Mouse (Mus musculus) MEL (cell line): ENCODE results near the gene Il11ra1. TPM values are rescaled to one million over a fixed set of nuclear protein-coding genes. Genes with fewer than 3 reads are reported as not detected.

Experiments used
- DNase-seq: peaks from one replicate; pipeline ENCODE4 v3.0.0; 2011; ENCODE audit warnings: low read depth, low spot score
- H3K27ac ChIP-seq: 2 replicates; pipeline ENCODE4 v1.5.1; 2012; ENCODE audit warnings: low read depth, mild to moderate bottlenecking, control low read depth, low read length, moderate library complexity; ENCODE audit not compliant: control insufficient read depth
- H3K27me3 ChIP-seq, 2 experiments: fragments of 150-350 bp in 1 of 2; sonication (generic) in 1 of 2; 2 replicates each; pipeline ENCODE4 v1.6.1; 2012; ENCODE audit warnings: low read length in 2 of 2, mild to moderate bottlenecking in 2 of 2, improper control_type of control experiment in 1 of 2, moderate library complexity in 1 of 2; ENCODE audit not compliant: insufficient read depth in 2 of 2, control insufficient read depth in 1 of 2
- H3K36me3 ChIP-seq, 2 experiments: 2 replicates each; pipeline ENCODE4 v1.6.1; 2012 to 2014; ENCODE audit warnings: low read length in 2 of 2, improper control_type of control experiment in 1 of 2, inconsistent platforms in 1 of 2, mild to moderate bottlenecking in 1 of 2; ENCODE audit not compliant: insufficient read depth in 2 of 2, control insufficient read depth in 1 of 2
- H3K4me1 ChIP-seq, 2 experiments: fragments of 150-350 bp in 1 of 2; sonication (generic) in 1 of 2; 2 replicates each; pipeline ENCODE4 v1.6.1; 2012; ENCODE audit warnings: low read length in 2 of 2, improper control_type of control experiment in 1 of 2, mild to moderate bottlenecking in 1 of 2; ENCODE audit not compliant: insufficient read depth in 2 of 2, control insufficient read depth in 1 of 2
- H3K4me3 ChIP-seq, 2 experiments: fragments of 150-350 bp in 1 of 2; sonication (generic) in 1 of 2; 2 replicates each; pipeline ENCODE4 v1.5.1; 2012; ENCODE audit warnings: low read depth in 2 of 2, low read length in 2 of 2, mild to moderate bottlenecking in 2 of 2, moderate library complexity in 2 of 2, control low read depth in 1 of 2, improper control_type of control experiment in 1 of 2; ENCODE audit not compliant: control insufficient read depth in 1 of 2, insufficient read depth in 1 of 2
- H3K79me2 ChIP-seq: 2 replicates; pipeline ENCODE4 v1.6.1; 2012; ENCODE audit warnings: mild to moderate bottlenecking, low read length, moderate library complexity; ENCODE audit not compliant: control insufficient read depth, poor library complexity, insufficient read depth
- H3K9ac ChIP-seq: 2 replicates; pipeline ENCODE4 v1.6.1; 2012; ENCODE audit warnings: low read depth, mild to moderate bottlenecking, control low read depth, low read length, moderate library complexity; ENCODE audit not compliant: control insufficient read depth, poor library complexity, severe bottlenecking
- H3K9me3 ChIP-seq: fragments of 150-350 bp; sonication (generic); replicated peaks from 2 replicates; pipeline ENCODE4 v1.6.1; 2012; ENCODE audit warnings: mild to moderate bottlenecking, low read length, improper control_type of control experiment, moderate library complexity; ENCODE audit not compliant: insufficient read depth
- CHD2 ChIP-seq: IDR thresholded peaks from 2 replicates; pipeline ENCODE4 v1.6.1; 2011; ENCODE audit warnings: low read length, improper control_type of control experiment
- E2F4 ChIP-seq: IDR thresholded peaks from 2 replicates; pipeline ENCODE4 v1.6.1; 2011; ENCODE audit warnings: low read depth, low read length, improper control_type of control experiment, borderline replicate concordance
- EP300 ChIP-seq, 2 experiments: IDR thresholded peaks; 2 replicates each; pipeline ENCODE4 v1.6.1; 2011; ENCODE audit warnings: improper control_type of control experiment in 2 of 2, low read length in 2 of 2, low read depth in 1 of 2, mild to moderate bottlenecking in 1 of 2
- GABPA ChIP-seq: IDR thresholded peaks from 2 replicates; pipeline ENCODE4 v1.6.1; 2012; ENCODE audit warnings: low read depth, mild to moderate bottlenecking, inconsistent platforms, low read length, improper control_type of control experiment, moderate library complexity
- HCFC1 ChIP-seq: IDR thresholded peaks from 2 replicates; pipeline ENCODE4 v1.6.1; 2012; ENCODE audit warnings: low read depth, mild to moderate bottlenecking, inconsistent platforms, low read length, improper control_type of control experiment, moderate library complexity
- KAT2A ChIP-seq: conservative IDR thresholded peaks from 2 replicates; pipeline ENCODE4 v1.6.1; 2012; ENCODE audit warnings: low read depth, low read length, improper control_type of control experiment, inconsistent platforms
- MAFK ChIP-seq: IDR thresholded peaks from 2 replicates; pipeline ENCODE4 v1.6.1; 2011; ENCODE audit warnings: low read depth, mild to moderate bottlenecking, low read length, improper control_type of control experiment, borderline replicate concordance
- MAX ChIP-seq: IDR thresholded peaks from 2 replicates; pipeline ENCODE4 v1.6.1; 2011; ENCODE audit warnings: low read length, improper control_type of control experiment
- MEF2A ChIP-seq: IDR thresholded peaks from 2 replicates; pipeline ENCODE4 v1.6.1; 2014; ENCODE audit warnings: low read depth, mild to moderate bottlenecking, inconsistent platforms, low read length, improper control_type of control experiment; ENCODE audit not compliant: poor library complexity, insufficient replicate concordance, severe bottlenecking; ENCODE audit errors: extremely low read depth
- MXI1 ChIP-seq: IDR thresholded peaks from 2 replicates; pipeline ENCODE4 v1.6.1; 2011; ENCODE audit warnings: mild to moderate bottlenecking, low read depth, low read length, improper control_type of control experiment
- MYC ChIP-seq: IDR thresholded peaks from 2 replicates; pipeline ENCODE4 v1.6.1; 2011; ENCODE audit warnings: low read depth, mild to moderate bottlenecking, low read length, improper control_type of control experiment, moderate library complexity
- NELFE ChIP-seq: IDR thresholded peaks from 2 replicates; pipeline ENCODE4 v1.6.1; 2011; ENCODE audit warnings: low read depth, low read length, improper control_type of control experiment
- NRF1 ChIP-seq: IDR thresholded peaks from 2 replicates; pipeline ENCODE4 v1.6.1; 2014; ENCODE audit warnings: low read depth, mild to moderate bottlenecking, inconsistent platforms, low read length, improper control_type of control experiment, moderate library complexity; ENCODE audit not compliant: poor library complexity, insufficient read depth, severe bottlenecking
- POLR2A ChIP-seq, 2 experiments: IDR thresholded peaks; 2 replicates each; pipeline ENCODE4 v1.6.1; 2011 to 2012; ENCODE audit warnings: low read length in 2 of 2, mild to moderate bottlenecking in 2 of 2, control low read depth in 1 of 2, improper control_type of control experiment in 1 of 2, low read depth in 1 of 2, moderate library complexity in 1 of 2; ENCODE audit not compliant: control insufficient read depth in 1 of 2, insufficient read depth in 1 of 2, poor library complexity in 1 of 2
- POLR2AphosphoS2 ChIP-seq: IDR thresholded peaks from 2 replicates; pipeline ENCODE4 v1.6.1; 2011; ENCODE audit warnings: low read length, improper control_type of control experiment
- POLR2AphosphoS5 ChIP-seq: IDR thresholded peaks from 2 replicates; pipeline ENCODE4 v1.6.1; 2012; ENCODE audit warnings: low read depth, borderline replicate concordance, mild to moderate bottlenecking, inconsistent platforms, low read length, moderate library complexity, mixed read lengths
- RAD21 ChIP-seq: IDR thresholded peaks from 2 replicates; pipeline ENCODE4 v1.6.1; 2011; ENCODE audit warnings: mild to moderate bottlenecking, low read depth, low read length, improper control_type of control experiment
- RCOR1 ChIP-seq: IDR thresholded peaks from 2 replicates; pipeline ENCODE4 v1.6.1; 2012; ENCODE audit warnings: low read depth, mild to moderate bottlenecking, inconsistent platforms, low read length, improper control_type of control experiment
- SIN3A ChIP-seq: IDR thresholded peaks from 2 replicates; pipeline ENCODE4 v1.6.1; 2012; ENCODE audit warnings: low read length, improper control_type of control experiment, inconsistent platforms
- TAL1 ChIP-seq: IDR thresholded peaks from 2 replicates; pipeline ENCODE4 v1.6.1; 2012; ENCODE audit warnings: mild to moderate bottlenecking, inconsistent platforms, low read length, moderate library complexity, mixed read lengths
- TBP ChIP-seq: IDR thresholded peaks from 2 replicates; pipeline ENCODE4 v1.8.0; 2011; ENCODE audit warnings: low read depth, low read length, improper control_type of control experiment
- TCF12 ChIP-seq: IDR thresholded peaks from 2 replicates; pipeline ENCODE4 v1.6.1; 2014; ENCODE audit warnings: low read depth, mild to moderate bottlenecking, inconsistent platforms, low read length, improper control_type of control experiment, moderate library complexity
- ZMIZ1 ChIP-seq: IDR thresholded peaks from 2 replicates; pipeline ENCODE4 v1.6.1; 2012; ENCODE audit warnings: low read depth, mild to moderate bottlenecking, inconsistent platforms, low read length, improper control_type of control experiment, moderate library complexity
- ZNF384 ChIP-seq: IDR thresholded peaks from 2 replicates; pipeline ENCODE4 v1.6.1; 2012; ENCODE audit warnings: low read depth, mild to moderate bottlenecking, inconsistent platforms, low read length, improper control_type of control experiment
- polyA plus RNA-seq, 2 experiments: library from polyadenylated mRNA; stranded (reverse) in 1 of 2; unstranded in 1 of 2; fragments of >175 nt in 1 of 2; fragments of >200 nt in 1 of 2; gene quantifications; 2 replicates each; pipeline versions ENCODE4 v1.2.1 to v1.2.4; 2012; ENCODE audit warnings: low replicate concordance in 2 of 2, low read depth in 1 of 2; ENCODE audit not compliant: insufficient read length in 2 of 2, insufficient read depth in 1 of 2, missing spikeins in 1 of 2
- total RNA-seq: library from RNA; depleted of rRNA; stranded (reverse); fragments of 300-350 nt; gene quantifications from 2 replicates; pipeline ENCODE4 v1.2.3, GENCODE M21; 2012

The Il11ra1 gene
- total and polyA plus RNA-seq, 3 experiments, result 44.4 to 66.7 TPM; not detected in 1

DNA sequence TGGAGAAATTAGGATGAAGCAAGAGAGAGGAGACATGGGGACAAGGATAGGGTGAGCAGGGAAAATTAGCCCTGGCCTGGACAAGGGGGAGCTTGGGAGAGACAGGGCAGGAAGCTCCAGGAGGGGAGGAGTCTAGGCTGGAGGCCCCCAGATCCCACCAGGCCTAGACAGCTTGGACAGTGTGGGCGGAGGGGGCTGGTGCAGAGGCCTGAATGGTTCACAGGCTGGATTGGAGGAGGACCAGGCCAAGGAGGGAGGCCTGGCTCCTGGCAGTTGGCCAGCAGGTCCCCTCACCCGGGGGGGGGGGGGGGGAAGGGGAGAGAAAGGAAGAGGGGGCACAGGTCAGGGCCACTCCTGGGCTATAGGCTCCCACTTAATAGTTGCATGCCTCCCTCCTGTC is 20.5 kb upstream of the Il11ra1 start:
- DNase-seq, result no peak
- Histone ChIP-seq H3K4me1 (no peaks in the 10 kb centered on the region), H3K9ac (no peak overlapping the region), H3K9me3 (no peaks in the 10 kb centered on the region), H3K27ac (no peak overlapping the region), H3K4me3 (no peak overlapping the region), H3K79me2 (no peaks in the 10 kb centered on the region), H3K36me3 (no peaks in the 10 kb centered on the region), H3K27me3 (no peaks in the 10 kb centered on the region)
- TF ChIP-seq NRF1, result no peak
- TF ChIP-seq MAFK, result no peak
- TF ChIP-seq MYC, result no peak
- no peak for TF ChIP-seq TAL1
- no peak for TF ChIP-seq KAT2A
- no peak for TF ChIP-seq E2F4
- TF ChIP-seq POLR2A (IDR thresholded peaks at IDR 0.05; ENCODE audit: control insufficient read depth in 1 of 2, insufficient read depth in 1 of 2, low read depth in 1 of 2, low read length in 2 of 2, poor library complexity in 1 of 2), result no peak
- no peak for TF ChIP-seq RCOR1

GRCm38 (mm10) chr4:41681176-41681575 is 18.6 kb upstream of the Il11ra1 start:
- H3K27ac ChIP-seq, result no peak overlapping the region
- DNase-seq, result no peak
- H3K27me3 ChIP-seq, result no peaks in the 10 kb centered on the region
- no peaks in the 10 kb centered on the region for H3K4me1 ChIP-seq
- no peaks in the 10 kb centered on the region for H3K36me3 ChIP-seq
- H3K9me3 ChIP-seq, result no peaks in the 10 kb centered on the region
- H3K9ac ChIP-seq, result no peak overlapping the region
- no peak overlapping the region for H3K4me3 ChIP-seq
- no peaks in the 10 kb centered on the region for H3K79me2 ChIP-seq
- no peak for TF ChIP-seq RCOR1
- TF ChIP-seq KAT2A, result no peak
- no peak for TF ChIP-seq RAD21
- no peak for TF ChIP-seq GABPA
- TF ChIP-seq MAX, result no peak
- no peak for TF ChIP-seq MEF2A
- no peak for TF ChIP-seq POLR2AphosphoS5
- TF ChIP-seq SIN3A, result no peak
- TF ChIP-seq NRF1, result no peak
- TF ChIP-seq TCF12, result no peak
- TF ChIP-seq ZMIZ1, result no peak
- no peak for TF ChIP-seq HCFC1
- TF ChIP-seq EP300 (IDR thresholded peaks at IDR 0.05; ENCODE audit: low read depth in 1 of 2, low read length in 2 of 2), result no peak
- no peak for TF ChIP-seq NELFE
- no peak for TF ChIP-seq CHD2
- no peak for TF ChIP-seq TBP
- TF ChIP-seq POLR2AphosphoS2, result no peak
- TF ChIP-seq MAFK, result no peak
- TF ChIP-seq MXI1, result no peak
- no peak for TF ChIP-seq ZNF384
